Mouse (Mus musculus) kidney, postnatal 0 days (tissue): Measurements from ENCODE around the gene Hsp90ab1. TPM values are rescaled to one million over a fixed set of nuclear protein-coding genes. Genes with fewer than 3 reads are reported as not detected.

Experiments used
- ATAC-seq: fragments of 200-750 bp; cut with Nextera tagmentation; replicated peaks from 2 replicates; pipeline ENCODE4 v1.8.0; 2017; ENCODE audit warnings: low read depth, moderate number of reproducible peaks, moderate TSS enrichment, moderate library complexity; ENCODE audit not compliant: low FRiP score
- DNase-seq: peaks from one replicate; pipeline ENCODE4 v3.0.0-alpha.2; 2016; ENCODE audit warnings: low spot score
- H3K27ac ChIP-seq: fragments of 300-500 bp; sonication (generic); 2 replicates; pipeline ENCODE4 v1.5.1; 2014; ENCODE audit warnings: mild to moderate bottlenecking
- H3K27me3 ChIP-seq: fragments of 300-500 bp; sonication (generic); 2 replicates; pipeline ENCODE4 v1.6.1; 2014; ENCODE audit warnings: low read length, mixed read lengths; ENCODE audit not compliant: insufficient read depth
- H3K36me3 ChIP-seq: fragments of 300-500 bp; sonication (generic); 2 replicates; pipeline ENCODE4 v1.6.1; 2014; ENCODE audit warnings: low read length, mixed read lengths; ENCODE audit not compliant: insufficient read depth
- H3K4me1 ChIP-seq: fragments of 300-500 bp; sonication (generic); replicated peaks from 2 replicates; pipeline ENCODE4 v1.6.1; 2014; ENCODE audit warnings: antibody characterized with exemption, low read length, mixed read lengths; ENCODE audit not compliant: insufficient read depth
- H3K4me2 ChIP-seq: fragments of 300-500 bp; sonication (generic); 2 replicates; pipeline ENCODE4 v1.6.1; 2014; ENCODE audit warnings: mild to moderate bottlenecking, low read length, moderate library complexity, mixed read lengths
- H3K4me3 ChIP-seq: fragments of 300-500 bp; sonication (generic); replicated peaks from 2 replicates; pipeline ENCODE4 v1.5.1; 2014; ENCODE audit warnings: low read depth, low read length
- H3K9ac ChIP-seq: fragments of 300-500 bp; sonication (generic); 2 replicates; pipeline ENCODE4 v1.6.1; 2014; ENCODE audit warnings: low read depth, low read length
- H3K9me3 ChIP-seq: fragments of 300-500 bp; sonication (generic); replicated peaks from 2 replicates; pipeline ENCODE4 v1.6.1; 2016; ENCODE audit warnings: low read length, inconsistent platforms, mixed read lengths
- CTCF ChIP-seq: IDR thresholded peaks from 2 replicates; pipeline ENCODE4 v1.5.1; 2016; ENCODE audit warnings: antibody characterized with exemption, low read depth, mild to moderate bottlenecking, moderate library complexity
- WGBS: fragments of 180-500 bp; shearing (Covaris S2); extraction: QIAGEN DNeasy Blood & Tissue Kit; methylation state at CpG from one replicate; pipeline ENCODE4 v1.1.7; 2014; 5-methylcytosine and 5-hydroxymethylcytosine counted together
- polyA plus RNA-seq: library from polyadenylated mRNA; unstranded; fragments of >200 nt; fragmentation: Nextera tagmentation; extraction: Ambion mirVana; gene quantifications from 2 replicates; pipeline ENCODE4 v1.2.1, GENCODE M21; 2015

Gene Hsp90ab1
- polyA plus RNA-seq, 1 experiment from 2014 or later: 1,330 TPM

DNA sequence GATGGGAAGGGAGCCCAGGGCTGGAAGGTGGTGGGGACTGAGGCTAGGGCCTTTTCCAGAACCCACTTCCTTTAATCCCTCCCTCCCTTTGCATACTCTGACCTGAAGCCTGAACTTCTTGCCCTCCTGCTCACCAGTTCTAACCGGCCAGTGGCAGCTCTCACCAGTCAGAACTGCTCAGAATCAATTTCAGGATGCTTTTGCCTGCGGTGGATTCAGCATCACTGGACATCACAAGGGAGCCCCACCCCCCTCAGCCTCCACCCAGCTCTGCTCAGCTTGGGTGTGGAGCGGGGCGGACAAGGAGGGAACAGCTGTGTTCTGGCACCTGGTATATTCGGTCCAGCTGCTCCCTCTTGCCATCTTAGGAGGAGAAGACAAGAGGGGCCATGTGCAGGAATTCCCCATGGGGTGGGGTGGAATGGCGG lies 28.8 kb upstream of the Hsp90ab1 start, which contains the start of gene Mymx:
Mymx (minus strand) TSS at position 226 of the 428 bp plus-strand sequence.
- no peak for DNase-seq
- peak; percentile 67 for ATAC-seq
- no peak within 1 kb of the TSS; the same call in 1 of the 2 replicates for H3K9ac ChIP-seq
- H3K9me3 ChIP-seq: no peaks in the 10 kb centered on the region
- H3K27ac ChIP-seq: peak within 1 kb of the TSS; percentile 67; the same call in 1 of the 2 replicates
- H3K4me2 ChIP-seq: no peak within 1 kb of the TSS
- H3K27me3 ChIP-seq: no peaks in the 10 kb centered on the region
- H3K36me3 ChIP-seq: no peaks in the 10 kb centered on the region
- TF ChIP-seq CTCF: no peak
- H3K4me3 ChIP-seq: no peak within 1 kb of the TSS
- WGBS: 47% methylated on average over 6 of the region's 6 CpGs
- peaks cover 4% of the 10 kb centered on the region; the same call in 1 of the 2 replicates for H3K4me1 ChIP-seq

- no peaks in the 10 kb centered on the region for H3K9me3 ChIP-seq
- H3K4me2 ChIP-seq: no peak overlapping the region
- no peak for ATAC-seq
Observed at GRCm38 (mm10) chr17:45601325-45601724, 28.3 kb upstream of the Hsp90ab1 start.

DNA sequence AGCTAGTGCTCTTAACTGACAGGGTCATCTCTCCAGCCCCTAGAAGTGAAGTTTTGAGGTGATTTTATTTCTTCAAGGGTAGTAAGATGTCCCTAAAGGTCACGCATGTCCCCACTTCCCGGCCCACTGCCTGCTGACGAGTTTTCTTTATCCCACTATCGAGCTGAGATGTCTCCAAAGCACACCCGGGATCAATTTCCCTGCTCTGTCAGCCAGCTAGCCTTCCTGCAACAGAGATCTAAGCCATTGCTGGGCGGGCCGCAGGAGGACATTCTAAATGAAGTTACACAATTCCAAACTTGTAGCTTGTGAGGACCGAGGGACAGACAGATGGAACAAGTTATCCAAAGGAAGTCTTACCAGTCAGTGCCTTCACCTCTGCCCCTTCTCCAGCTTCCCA lies 27.2 kb upstream of the Hsp90ab1 start:
- Histone ChIP-seq H3K4me2 (no peak overlapping the region), H3K9me3 (no peaks in the 10 kb centered on the region), H3K9ac (no peak overlapping the region), H3K4me3 (no peak overlapping the region), H3K27ac (no peak overlapping the region), H3K4me1 (peaks cover 12% of the 10 kb centered on the region; the same call in 1 of the 2 replicates), H3K27me3 (no peaks in the 10 kb centered on the region), H3K36me3 (no peaks in the 10 kb centered on the region)
- DNase-seq (no peak), ATAC-seq (no peak)
- TF ChIP-seq CTCF: no peak
- WGBS: 60% methylated on average over 8 of the region's 8 CpGs

More at GRCm38 (mm10) chr17:45601325-45601724, 28.3 kb upstream of the Hsp90ab1 start:
- Histone ChIP-seq H3K27ac (peak overlapping the region; percentile 67; the same call in 1 of the 2 replicates), H3K4me3 (no peak overlapping the region), H3K4me1 (peaks cover 5% of the 10 kb centered on the region; the same call in 1 of the 2 replicates), H3K27me3 (no peaks in the 10 kb centered on the region), H3K36me3 (no peaks in the 10 kb centered on the region), H3K9ac (no peak overlapping the region; the same call in 1 of the 2 replicates)
- no peak for TF ChIP-seq CTCF
- no peak for DNase-seq
- 25% methylated on average over 22 of the region's 22 CpGs for WGBS

DNA sequence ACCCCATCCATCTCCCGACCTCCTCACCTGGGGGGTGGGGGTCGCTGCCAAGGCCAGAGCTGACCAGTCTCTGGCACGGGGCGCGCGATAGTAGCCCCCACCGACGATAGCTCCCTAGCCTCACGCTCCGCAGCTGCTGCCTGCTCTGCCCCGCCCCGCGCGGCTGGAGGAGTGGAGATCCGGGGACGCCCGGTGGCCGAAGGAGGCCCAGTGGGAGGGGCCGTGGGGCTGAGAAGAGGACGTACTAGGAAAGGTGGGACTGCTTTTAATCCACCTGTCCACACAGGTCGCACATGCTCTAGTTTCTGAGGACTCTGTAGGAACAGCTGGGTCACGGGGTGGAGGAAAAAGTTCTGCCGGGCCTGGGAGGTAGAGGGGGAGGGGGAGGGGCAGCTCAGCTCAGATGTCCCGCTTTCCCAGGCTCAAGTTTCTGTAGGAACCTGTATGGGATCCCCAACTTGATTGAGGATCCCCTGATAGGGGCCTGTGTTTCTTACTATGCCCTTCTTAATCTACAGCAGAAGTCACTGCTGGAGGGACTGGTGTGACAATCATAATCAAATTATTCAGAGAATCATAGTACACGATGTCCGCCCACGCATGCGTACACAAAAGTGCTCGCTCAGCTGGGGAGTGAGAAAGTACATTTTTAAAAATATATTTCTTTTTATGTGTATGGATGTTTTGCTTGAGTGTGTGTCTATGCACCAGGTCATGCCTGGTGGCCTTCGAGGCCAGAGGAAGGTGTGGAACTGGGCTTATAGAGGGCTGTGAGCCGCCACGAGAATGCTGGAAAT lies 26.6 kb upstream of the Hsp90ab1 start, which contains the start of gene Slc29a1:
Slc29a1 (minus strand) TSS at position 161 of the 797 bp plus-strand sequence.
- Histone ChIP-seq H3K4me1 (peaks cover 18% of the 10 kb centered on the region), H3K9ac (peak within 1 kb of the TSS; percentile 51), H3K36me3 (no peaks in the 10 kb centered on the region), H3K27ac (no peak within 1 kb of the TSS), H3K9me3 (no peaks in the 10 kb centered on the region), H3K27me3 (no peaks in the 10 kb centered on the region), H3K4me2 (peak within 1 kb of the TSS; percentile 67), H3K4me3 (peak within 1 kb of the TSS; percentile 33)
- DNase-seq: peak; percentile 71
- peak; percentile 40 for ATAC-seq
- WGBS: 16% methylated on average over 32 of the region's 32 CpGs
- peak; percentile 27; the same call in 1 of the 2 replicates for TF ChIP-seq CTCF

GRCm38 (mm10) chr17:45598891-45599290 lies 25.8 kb upstream of the Hsp90ab1 start:
- Histone ChIP-seq H3K27ac (no peak overlapping the region), H3K4me3 (peak overlapping the region; percentile 33), H3K9ac (peak overlapping the region; percentile 51; the same call in 1 of the 2 replicates), H3K4me2 (peak overlapping the region; percentile 67), H3K4me1 (peaks cover 24% of the 10 kb centered on the region), H3K36me3 (no peaks in the 10 kb centered on the region), H3K27me3 (no peaks in the 10 kb centered on the region), H3K9me3 (no peaks in the 10 kb centered on the region)
- ATAC-seq (no peak), DNase-seq (no peak)
- TF ChIP-seq CTCF: no peak
- WGBS: 41% methylated on average over 3 of the region's 3 CpGs

- ATAC-seq (no peak), DNase-seq (no peak)
- H3K9ac ChIP-seq: no peak overlapping the region
- no peaks in the 10 kb centered on the region for H3K27me3 ChIP-seq
- H3K4me3 ChIP-seq: no peak overlapping the region
- H3K36me3 ChIP-seq: no peaks in the 10 kb centered on the region
- 87% methylated on average over 2 of the region's 2 CpGs for WGBS
- H3K9me3 ChIP-seq: no peaks in the 10 kb centered on the region
- peaks cover 29% of the 10 kb centered on the region for H3K4me1 ChIP-seq
- TF ChIP-seq CTCF: no peak
- no peak overlapping the region for H3K4me2 ChIP-seq
- no peak overlapping the region for H3K27ac ChIP-seq
Observed at GRCm38 (mm10) chr17:45598376-45598775, 25.3 kb upstream of the Hsp90ab1 start.
